Mouse (Mus musculus) myocyte (in vitro differentiated cells): ENCODE data around the gene Arntl. TPM values are rescaled to one million over a fixed set of nuclear protein-coding genes. Genes with fewer than 3 reads are reported as not detected.

Experiments used
- H3K27me3 ChIP-seq: one replicate; pipeline ENCODE4 v1.6.1; 2011; ENCODE audit not compliant: control insufficient read depth, insufficient read depth, insufficient read length
- H3K36me3 ChIP-seq: one replicate; pipeline ENCODE4 v1.6.1; 2011; ENCODE audit not compliant: control insufficient read depth, insufficient read depth
- H3K4me2 ChIP-seq: one replicate; pipeline ENCODE4 v1.6.1; 2011; ENCODE audit warnings: low read depth, control low read depth
- H3K4me3 ChIP-seq: one replicate; pipeline ENCODE4 v1.5.1; 2011; ENCODE audit warnings: mild to moderate bottlenecking, control low read depth, moderate library complexity
- H3K79me2 ChIP-seq: one replicate; pipeline ENCODE4 v1.6.1; 2011; ENCODE audit not compliant: control insufficient read depth, insufficient read depth
- H3ac ChIP-seq: one replicate; pipeline ENCODE4 v1.6.1; 2011; ENCODE audit not compliant: control insufficient read depth, insufficient read length
- CEBPB ChIP-seq: IDR thresholded peaks from 2 replicates; pipeline ENCODE4 v1.6.1; 2011; ENCODE audit warnings: mild to moderate bottlenecking, moderate library complexity; ENCODE audit not compliant: poor library complexity, insufficient read depth, severe bottlenecking
- E2F4 ChIP-seq: IDR thresholded peaks from one replicate; pipeline ENCODE4 v1.6.1; 2011; ENCODE audit warnings: mild to moderate bottlenecking, control low read depth, moderate library complexity; ENCODE audit not compliant: insufficient read depth
- MAX ChIP-seq: IDR thresholded peaks from one replicate; pipeline ENCODE4 v1.6.1; 2011; ENCODE audit warnings: low read depth, mild to moderate bottlenecking, control low read depth
- MYOD1 ChIP-seq, 3 experiments: IDR thresholded peaks; one replicate each; pipeline ENCODE4 v1.6.1; 2011; ENCODE audit warnings: control low read depth in 2 of 3, low read depth in 2 of 3, mild to moderate bottlenecking in 2 of 3, moderate library complexity in 1 of 3; ENCODE audit not compliant: insufficient read length in 2 of 3, control insufficient read depth in 1 of 3
- MYOG ChIP-seq, 3 experiments: IDR thresholded peaks; one replicate each; pipeline ENCODE4 v1.6.1; 2011; ENCODE audit warnings: control low read depth in 2 of 3, low read depth in 2 of 3, mild to moderate bottlenecking in 2 of 3; ENCODE audit not compliant: insufficient read length in 2 of 3, control insufficient read depth in 1 of 3, insufficient read depth in 1 of 3
- POLR2A ChIP-seq: IDR thresholded peaks from one replicate; pipeline ENCODE4 v1.6.1; 2011; ENCODE audit warnings: low read depth, mild to moderate bottlenecking, control low read depth, moderate library complexity; ENCODE audit not compliant: insufficient read length
- POLR2AphosphoS2 ChIP-seq: IDR thresholded peaks from one replicate; pipeline ENCODE4 v1.6.1; 2011; ENCODE audit warnings: low read depth, control low read depth; ENCODE audit not compliant: insufficient read length
- REST ChIP-seq: IDR thresholded peaks from one replicate; pipeline ENCODE4 v1.6.1; 2011; ENCODE audit warnings: mild to moderate bottlenecking, control low read depth, moderate library complexity; ENCODE audit not compliant: insufficient read depth, insufficient read length
- SRF ChIP-seq: IDR thresholded peaks from one replicate; pipeline ENCODE4 v1.6.1; 2011; ENCODE audit warnings: low read depth; ENCODE audit not compliant: control insufficient read depth, insufficient read length
- TCF12 ChIP-seq: IDR thresholded peaks from one replicate; pipeline ENCODE4 v1.6.1; 2011; ENCODE audit warnings: mild to moderate bottlenecking, control low read depth; ENCODE audit not compliant: poor library complexity, insufficient read depth, severe bottlenecking
- TCF3 ChIP-seq: IDR thresholded peaks from one replicate; pipeline ENCODE4 v1.6.1; 2011; ENCODE audit warnings: low read depth, control low read depth; ENCODE audit not compliant: insufficient read length
- USF1 ChIP-seq: IDR thresholded peaks from one replicate; pipeline ENCODE4 v1.6.1; 2011; ENCODE audit warnings: low read depth, mild to moderate bottlenecking, control low read depth, moderate library complexity
- polyA plus RNA-seq: library from polyadenylated mRNA; unstranded; fragments of >200 nt; fragmentation: generic; extraction: Trizol; gene quantifications from one replicate; pipeline ENCODE4 v1.2.1, GENCODE M21; 2012; ENCODE audit warnings: missing spikeins

Gene Arntl
- polyA plus RNA-seq, 1 experiment: 10.5 TPM

- no peak for TF ChIP-seq TCF12
- TF ChIP-seq SRF: no peak
- no peak for TF ChIP-seq E2F4
- TF ChIP-seq POLR2AphosphoS2: no peak
- no peak for TF ChIP-seq USF1
- TF ChIP-seq POLR2A: no peak
- TF ChIP-seq MYOG (IDR thresholded peaks at IDR 0.05; ENCODE audit: control insufficient read depth in 1 of 3, insufficient read depth in 1 of 3, insufficient read length in 2 of 3, low read depth in 2 of 3): no peak
- no peak for TF ChIP-seq REST
- TF ChIP-seq MAX: no peak
- no peak for TF ChIP-seq CEBPB
- no peak for TF ChIP-seq MYOD1 (IDR thresholded peaks at IDR 0.05; ENCODE audit: control insufficient read depth in 1 of 3, insufficient read length in 2 of 3, low read depth in 2 of 3)
- no peak for TF ChIP-seq TCF3
- no peaks in the 10 kb centered on the region for H3K36me3 ChIP-seq
- H3K79me2 ChIP-seq: peaks cover 50% of the 10 kb centered on the region
Measured at GRCm38 (mm10) chr7:113222821-113223220, 15.6 kb downstream of the Arntl start.

GRCm38 (mm10) chr7:113224620-113225019 lies 17.4 kb downstream of the Arntl start:
- Histone ChIP-seq H3K4me2 (no peak overlapping the region), H3K27me3 (no peaks in the 10 kb centered on the region), H3K79me2 (peaks cover 37% of the 10 kb centered on the region), H3K4me3 (no peak overlapping the region), H3ac (no peak overlapping the region), H3K36me3 (no peaks in the 10 kb centered on the region)
- no peak for TF ChIP-seq SRF
- no peak for TF ChIP-seq TCF12
- no peak for TF ChIP-seq MAX
- TF ChIP-seq CEBPB: no peak

More at GRCm38 (mm10) chr7:113222821-113223220, 15.6 kb downstream of the Arntl start:
- Histone ChIP-seq H3ac (no peak overlapping the region), H3K27me3 (no peaks in the 10 kb centered on the region), H3K4me2 (no peak overlapping the region), H3K4me3 (no peak overlapping the region)

- no peak overlapping the region for H3ac ChIP-seq
- H3K36me3 ChIP-seq: no peaks in the 10 kb centered on the region
- no peak overlapping the region for H3K4me2 ChIP-seq
- no peak overlapping the region for H3K4me3 ChIP-seq
- no peak for TF ChIP-seq TCF12
- no peak for TF ChIP-seq CEBPB
- no peak for TF ChIP-seq TCF3
- TF ChIP-seq POLR2A: no peak
- TF ChIP-seq MYOD1 (IDR thresholded peaks at IDR 0.05; ENCODE audit: control insufficient read depth in 1 of 3, insufficient read length in 2 of 3, low read depth in 2 of 3): no peak
- TF ChIP-seq USF1: no peak
- TF ChIP-seq REST: no peak
- no peak for TF ChIP-seq E2F4
- TF ChIP-seq SRF: no peak
- no peak for TF ChIP-seq MAX
- H3K79me2 ChIP-seq: peaks cover 17% of the 10 kb centered on the region
- no peaks in the 10 kb centered on the region for H3K27me3 ChIP-seq
Measured at GRCm38 (mm10) chr7:113228498-113228897, 21.2 kb downstream of the Arntl start.

- Histone ChIP-seq H3K36me3 (peaks cover 10% of the 10 kb centered on the region), H3K4me2 (no peak overlapping the region), H3K79me2 (peaks cover 15% of the 10 kb centered on the region), H3K4me3 (no peak overlapping the region), H3K27me3 (no peaks in the 10 kb centered on the region), H3ac (no peak overlapping the region)
- TF ChIP-seq E2F4: no peak
- no peak for TF ChIP-seq MYOG (IDR thresholded peaks at IDR 0.05; ENCODE audit: control insufficient read depth in 1 of 3, insufficient read depth in 1 of 3, insufficient read length in 2 of 3, low read depth in 2 of 3)
- TF ChIP-seq MAX: no peak
- no peak for TF ChIP-seq CEBPB
- no peak for TF ChIP-seq USF1
- no peak for TF ChIP-seq TCF12
- TF ChIP-seq POLR2AphosphoS2: no peak
- TF ChIP-seq TCF3: no peak
- no peak for TF ChIP-seq REST
- no peak for TF ChIP-seq SRF
- no peak for TF ChIP-seq POLR2A
- no peak for TF ChIP-seq MYOD1 (IDR thresholded peaks at IDR 0.05; ENCODE audit: control insufficient read depth in 1 of 3, insufficient read length in 2 of 3, low read depth in 2 of 3)
Measured at GRCm38 (mm10) chr7:113236135-113236534, 28.9 kb downstream of the Arntl start.

GRCm38 (mm10) chr7:113238365-113238764 lies 31.1 kb downstream of the Arntl start:
- no peak for TF ChIP-seq TCF12
- no peak for TF ChIP-seq MYOD1 (IDR thresholded peaks at IDR 0.05; ENCODE audit: control insufficient read depth in 1 of 3, insufficient read length in 2 of 3, low read depth in 2 of 3)
- TF ChIP-seq MAX: no peak
- TF ChIP-seq USF1: no peak
- no peak for TF ChIP-seq TCF3
- no peak for TF ChIP-seq E2F4
- no peak for TF ChIP-seq MYOG (IDR thresholded peaks at IDR 0.05; ENCODE audit: control insufficient read depth in 1 of 3, insufficient read depth in 1 of 3, insufficient read length in 2 of 3, low read depth in 2 of 3)
- no peak for TF ChIP-seq REST
- TF ChIP-seq POLR2AphosphoS2: no peak
- TF ChIP-seq POLR2A: no peak

More at GRCm38 (mm10) chr7:113238365-113238764, 31.1 kb downstream of the Arntl start:
- Histone ChIP-seq H3K36me3 (peaks cover 10% of the 10 kb centered on the region), H3K4me2 (no peak overlapping the region), H3ac (no peak overlapping the region), H3K27me3 (no peaks in the 10 kb centered on the region), H3K79me2 (peaks cover 15% of the 10 kb centered on the region), H3K4me3 (no peak overlapping the region)
